Mouse (Mus musculus) hindbrain, postnatal 0 days (tissue): ENCODE measurements around the gene Arxes2. TPM values are rescaled to one million over a fixed set of nuclear protein-coding genes. Genes with fewer than 3 reads are reported as not detected.
A peak's percentile ranks its signal among the peaks of the same experiment; 100 is the strongest.

ENCODE experiments used
- ATAC-seq: fragments of 200-750 bp; cut with Nextera tagmentation; 2 replicates; pipeline ENCODE4 v1.8.0; 2017; ENCODE audit warnings: mild to moderate bottlenecking, moderate TSS enrichment, moderate library complexity
- DNase-seq: peaks from one replicate; pipeline ENCODE4 v3.0.0-alpha.2; 2015; ENCODE audit warnings: low spot score
- H3K27ac ChIP-seq: fragments of 300-500 bp; sonication (generic); 2 replicates; pipeline ENCODE4 v1.5.1; 2014; ENCODE audit warnings: mild to moderate bottlenecking
- H3K27me3 ChIP-seq: fragments of 300-500 bp; sonication (generic); 2 replicates; pipeline ENCODE4 v1.6.1; 2014; ENCODE audit warnings: low read length, mixed read lengths; ENCODE audit not compliant: insufficient read depth
- H3K36me3 ChIP-seq: fragments of 300-500 bp; sonication (generic); 2 replicates; pipeline ENCODE4 v1.6.1; 2014; ENCODE audit warnings: low read length, mixed read lengths; ENCODE audit not compliant: insufficient read depth
- H3K4me1 ChIP-seq: fragments of 300-500 bp; sonication (generic); 2 replicates; pipeline ENCODE4 v1.6.1; 2014; ENCODE audit warnings: antibody characterized with exemption, low read length, mixed read lengths; ENCODE audit not compliant: insufficient read depth
- H3K4me2 ChIP-seq: fragments of 300-500 bp; sonication (generic); 2 replicates; pipeline ENCODE4 v1.6.1; 2014; ENCODE audit warnings: low read depth, mild to moderate bottlenecking, low read length, moderate library complexity, mixed read lengths
- H3K4me3 ChIP-seq: fragments of 300-500 bp; sonication (generic); 2 replicates; pipeline ENCODE4 v1.5.1; 2014; ENCODE audit warnings: low read length
- H3K9ac ChIP-seq: fragments of 300-500 bp; sonication (generic); replicated peaks from 2 replicates; pipeline ENCODE4 v1.6.1; 2014; ENCODE audit warnings: mild to moderate bottlenecking, low read length, moderate library complexity, mixed read lengths
- H3K9me3 ChIP-seq: fragments of 300-500 bp; sonication (generic); 2 replicates; pipeline ENCODE4 v1.6.1; 2016; ENCODE audit warnings: low read length, mixed read lengths
- CTCF ChIP-seq: IDR thresholded peaks from 2 replicates; pipeline ENCODE4 v1.5.1; 2016; ENCODE audit warnings: antibody characterized with exemption, control low read depth, low read depth
- WGBS: fragments of 180-500 bp; shearing (Covaris S2); extraction: QIAGEN DNeasy Blood & Tissue Kit; methylation state at CpG from one replicate; pipeline ENCODE4 v1.1.7; 2014; 5-methylcytosine and 5-hydroxymethylcytosine counted together
- polyA plus RNA-seq: library from polyadenylated mRNA; unstranded; fragments of >200 nt; fragmentation: Nextera tagmentation; extraction: Ambion mirVana; gene quantifications from 2 replicates; pipeline ENCODE4 v1.2.1, GENCODE M21; 2015
- total RNA-seq: library from RNA; depleted of rRNA; stranded (reverse); fragments of >200 nt; gene quantifications from 2 replicates; pipeline ENCODE4 v1.2.3, GENCODE M21; 2014

The Arxes2 gene
- total and polyA plus RNA-seq, 2 experiments from 2014 or later, result 177 to 312 TPM

- Histone ChIP-seq H3K4me2 (no peak overlapping the region), H3K9me3 (no peaks in the 10 kb centered on the region), H3K4me1 (no peaks in the 10 kb centered on the region), H3K27ac (no peak overlapping the region), H3K27me3 (no peaks in the 10 kb centered on the region), H3K36me3 (no peaks in the 10 kb centered on the region), H3K4me3 (no peak overlapping the region), H3K9ac (no peak overlapping the region)
- WGBS, result 58% methylated on average over 2 of the region's 2 CpGs
- TF ChIP-seq CTCF, result no peak
- DNase-seq (peak; percentile 39), ATAC-seq (0 out of 2 replicates have a peak, but pooled peaks have one; percentile 43)
Observed at GRCm38 (mm10) chrX:135962342-135962741, 31.3 kb upstream of the Arxes2 start.

- Histone ChIP-seq H3K27me3 (no peaks in the 10 kb centered on the region), H3K36me3 (no peaks in the 10 kb centered on the region), H3K27ac (0 out of 2 replicates have a peak overlapping the region, but pooled peaks have one; percentile 32), H3K4me3 (no peak overlapping the region), H3K4me2 (no peak overlapping the region), H3K4me1 (no peaks in the 10 kb centered on the region), H3K9ac (no peak overlapping the region), H3K9me3 (no peaks in the 10 kb centered on the region)
- no peak for TF ChIP-seq CTCF
- ATAC-seq (no peak; the same call in 1 of the 2 replicates), DNase-seq (peak; percentile 8)
- WGBS, result 30% methylated on average over 6 of the region's 6 CpGs
Observed at GRCm38 (mm10) chrX:135963130-135963529, 30.5 kb upstream of the Arxes2 start.

GRCm38 (mm10) chrX:135963629-135964028 lies 30.0 kb upstream of the Arxes2 start:
- peak; percentile 83 for DNase-seq

DNA sequence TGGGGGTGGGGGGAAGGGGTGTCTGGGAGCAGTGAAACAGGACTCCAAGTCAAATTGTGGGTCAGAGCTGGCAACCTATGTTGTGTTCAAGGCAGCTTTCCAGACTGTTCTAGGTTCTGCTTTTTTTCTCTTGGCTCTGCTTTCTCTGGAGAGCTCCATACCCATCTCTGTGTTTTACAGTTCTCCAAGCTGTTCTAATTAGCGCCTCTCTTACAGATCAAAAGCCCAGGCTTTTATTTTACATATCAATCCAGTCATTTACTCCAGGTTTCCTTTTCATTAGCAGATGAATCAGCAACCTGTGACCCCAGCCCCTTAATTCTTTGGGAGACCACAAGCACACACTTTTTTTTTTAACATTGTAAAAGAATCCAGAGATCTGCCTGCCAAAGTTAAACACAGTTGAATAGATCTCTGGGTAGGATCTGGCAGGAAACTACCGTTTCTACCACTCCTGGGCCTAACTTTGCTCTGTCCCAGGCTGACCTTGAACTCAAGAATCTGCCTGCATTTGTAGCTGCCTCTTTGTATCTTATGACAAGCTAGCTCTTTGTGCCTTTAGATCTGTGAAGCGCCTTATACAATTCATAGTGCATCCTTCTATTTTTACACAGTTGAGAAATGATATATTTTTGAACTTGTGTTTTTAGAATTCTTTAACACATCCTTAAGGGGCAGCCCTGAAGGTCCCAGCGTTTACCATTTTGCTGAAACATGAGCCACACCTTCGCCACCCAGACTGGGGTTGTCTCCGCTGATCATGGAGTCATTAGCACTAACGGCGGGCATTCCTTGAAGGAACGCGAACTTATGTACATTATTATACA lies 19.8 kb upstream of the Arxes2 start:
- ATAC-seq (no peak), DNase-seq (peak; percentile 5)
- H3K36me3 ChIP-seq, result no peaks in the 10 kb centered on the region
- no peaks in the 10 kb centered on the region for H3K4me1 ChIP-seq
- no peak overlapping the region for H3K27ac ChIP-seq
- no peaks in the 10 kb centered on the region for H3K27me3 ChIP-seq
- TF ChIP-seq CTCF, result no peak
- no peak overlapping the region for H3K4me3 ChIP-seq
- WGBS, result 66% methylated on average over 10 of the region's 10 CpGs
- no peaks in the 10 kb centered on the region for H3K9me3 ChIP-seq
- no peak overlapping the region for H3K9ac ChIP-seq
- H3K4me2 ChIP-seq, result no peak overlapping the region

More at GRCm38 (mm10) chrX:135963629-135964028, 30.0 kb upstream of the Arxes2 start:
- no peak overlapping the region for H3K4me3 ChIP-seq
- H3K27me3 ChIP-seq, result no peaks in the 10 kb centered on the region
- ATAC-seq, result peak; percentile 73; the same call in 1 of the 2 replicates
- WGBS, result 19% methylated on average over 3 of the region's 3 CpGs
- H3K9me3 ChIP-seq, result no peaks in the 10 kb centered on the region
- H3K9ac ChIP-seq, result no peak overlapping the region
- H3K4me2 ChIP-seq, result no peak overlapping the region
- no peak overlapping the region for H3K27ac ChIP-seq
- peak; percentile 62 for TF ChIP-seq CTCF
- no peaks in the 10 kb centered on the region for H3K36me3 ChIP-seq
- H3K4me1 ChIP-seq, result no peaks in the 10 kb centered on the region

- 49% methylated on average over 20 of the region's 20 CpGs for WGBS
- DNase-seq (peak; percentile 8), ATAC-seq (peak; percentile 91)
- Histone ChIP-seq H3K4me3 (peak overlapping the region; percentile 20), H3K9ac (peak overlapping the region; percentile 28), H3K4me2 (peak overlapping the region; percentile 45), H3K27me3 (no peaks in the 10 kb centered on the region), H3K9me3 (no peaks in the 10 kb centered on the region), H3K4me1 (no peaks in the 10 kb centered on the region), H3K27ac (peak overlapping the region; percentile 41; the same call in 1 of the 2 replicates), H3K36me3 (no peaks in the 10 kb centered on the region)
- TF ChIP-seq CTCF, result no peak
Observed at GRCm38 (mm10) chrX:135974424-135975225, 19.0 kb upstream of the Arxes2 start.

- Histone ChIP-seq H3K9me3 (no peaks in the 10 kb centered on the region), H3K4me2 (peak overlapping the region; percentile 45), H3K4me1 (no peaks in the 10 kb centered on the region), H3K27ac (peak overlapping the region; percentile 41; the same call in 1 of the 2 replicates), H3K9ac (peak overlapping the region; percentile 28; the same call in 1 of the 2 replicates), H3K27me3 (no peaks in the 10 kb centered on the region), H3K36me3 (no peaks in the 10 kb centered on the region), H3K4me3 (peak overlapping the region; percentile 20)
- peak; percentile 70 for TF ChIP-seq CTCF
- DNase-seq, result peak; percentile 79
- WGBS, result 26% methylated on average over 8 of the region's 8 CpGs
- peak; percentile 91 for ATAC-seq
Observed at GRCm38 (mm10) chrX:135975226-135975552, 18.4 kb upstream of the Arxes2 start.
